Mouse (Mus musculus): ENCODE data around the gene Fbxo9. TPM values are rescaled to one million over a fixed set of nuclear protein-coding genes. Genes with fewer than 3 reads are reported as not detected.

The Fbxo9 gene
- polyA plus RNA-seq, 1 experiment, result 16.4 TPM

- TF ChIP-seq CTCF (IDR thresholded peaks at IDR 0.05; ENCODE audit: low read depth, low read length), result no peak
- TF ChIP-seq POLR2A (IDR thresholded peaks at IDR 0.05; ENCODE audit: insufficient read depth, low read length), result no peak
- TF ChIP-seq EP300 (IDR thresholded peaks at IDR 0.05; ENCODE audit: insufficient read depth, low read depth, low read length), result no peak
- Histone ChIP-seq H3K27me3 (ENCODE audit: control insufficient read depth, insufficient read depth, low read length, poor library complexity, severe bottlenecking) (no peaks in the 10 kb centered on the region), H3K9me3 (replicated peaks; ENCODE audit: control insufficient read depth, insufficient read depth, low read length, poor library complexity, severe bottlenecking) (no peaks in the 10 kb centered on the region), H3K27ac (ENCODE audit: insufficient read depth, low read length) (no peak overlapping the region), H3K36me3 (ENCODE audit: control insufficient read depth, insufficient read depth, low read length, poor library complexity, severe bottlenecking) (peaks cover 7% of the 10 kb centered on the region; the same call in 1 of the 2 replicates), H3K9ac (ENCODE audit: low read depth, poor library complexity, severe bottlenecking) (no peak overlapping the region), H3K4me1 (ENCODE audit: control insufficient read depth, insufficient read depth, low read length) (no peaks in the 10 kb centered on the region), H3K4me3 (ENCODE audit: low read depth, low read length) (no peak overlapping the region)
Measured at GRCm38 (mm10) chr9:78087751-78088150, 21.1 kb downstream of the Fbxo9 start.

- Histone ChIP-seq H3K4me1 (ENCODE audit: control insufficient read depth, insufficient read depth, low read length) (no peaks in the 10 kb centered on the region), H3K9ac (ENCODE audit: low read depth, poor library complexity, severe bottlenecking) (no peak overlapping the region), H3K36me3 (ENCODE audit: control insufficient read depth, insufficient read depth, low read length, poor library complexity, severe bottlenecking) (peaks cover 7% of the 10 kb centered on the region; the same call in 1 of the 2 replicates), H3K27ac (ENCODE audit: insufficient read depth, low read length) (no peak overlapping the region), H3K4me3 (ENCODE audit: low read depth, low read length) (no peak overlapping the region), H3K27me3 (ENCODE audit: control insufficient read depth, insufficient read depth, low read length, poor library complexity, severe bottlenecking) (no peaks in the 10 kb centered on the region), H3K9me3 (replicated peaks; ENCODE audit: control insufficient read depth, insufficient read depth, low read length, poor library complexity, severe bottlenecking) (no peaks in the 10 kb centered on the region)
- TF ChIP-seq POLR2A (IDR thresholded peaks at IDR 0.05; ENCODE audit: insufficient read depth, low read length) (no peak), CTCF (IDR thresholded peaks at IDR 0.05; ENCODE audit: low read depth, low read length) (no peak), EP300 (IDR thresholded peaks at IDR 0.05; ENCODE audit: insufficient read depth, low read depth, low read length) (no peak)
Measured at GRCm38 (mm10) chr9:78085722-78086287, 23.1 kb downstream of the Fbxo9 start.

DNA sequence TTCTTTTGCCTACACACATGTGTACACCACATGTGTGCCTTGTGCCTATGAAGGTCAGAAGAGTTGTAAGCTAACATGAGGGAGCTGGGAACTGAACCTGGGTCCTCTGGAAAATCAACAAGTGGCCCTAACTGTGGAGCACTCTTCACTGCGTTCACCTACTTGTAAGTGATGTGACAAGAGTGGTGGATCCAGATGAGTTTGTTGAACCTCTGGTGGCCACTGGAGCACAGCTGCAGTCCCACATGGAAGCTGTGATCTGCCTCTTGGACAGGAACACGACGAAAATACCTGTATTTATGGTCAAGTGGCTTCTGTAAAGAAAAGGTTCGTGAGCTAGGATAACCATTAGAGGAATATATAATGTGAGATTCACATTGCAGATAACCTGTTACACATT is 24.5 kb downstream of the Fbxo9 start:
- no peaks in the 10 kb centered on the region for H3K9me3 ChIP-seq (replicated peaks; ENCODE audit: control insufficient read depth, insufficient read depth, low read length, poor library complexity, severe bottlenecking)
- H3K27ac ChIP-seq (ENCODE audit: insufficient read depth, low read length), result no peak overlapping the region
- H3K9ac ChIP-seq (ENCODE audit: low read depth, poor library complexity, severe bottlenecking), result no peak overlapping the region
- H3K4me1 ChIP-seq (ENCODE audit: control insufficient read depth, insufficient read depth, low read length), result no peaks in the 10 kb centered on the region
- H3K4me3 ChIP-seq (ENCODE audit: low read depth, low read length), result no peak overlapping the region
- H3K27me3 ChIP-seq (ENCODE audit: control insufficient read depth, insufficient read depth, low read length, poor library complexity, severe bottlenecking), result no peaks in the 10 kb centered on the region
- TF ChIP-seq EP300 (IDR thresholded peaks at IDR 0.05; ENCODE audit: insufficient read depth, low read depth, low read length), result no peak
- no peak for TF ChIP-seq POLR2A (IDR thresholded peaks at IDR 0.05; ENCODE audit: insufficient read depth, low read length)
- TF ChIP-seq CTCF (IDR thresholded peaks at IDR 0.05; ENCODE audit: low read depth, low read length), result no peak
- peaks cover 7% of the 10 kb centered on the region; the same call in 1 of the 2 replicates for H3K36me3 ChIP-seq (ENCODE audit: control insufficient read depth, insufficient read depth, low read length, poor library complexity, severe bottlenecking)

- H3K36me3 ChIP-seq (ENCODE audit: control insufficient read depth, insufficient read depth, low read length, poor library complexity, severe bottlenecking), result peaks cover 7% of the 10 kb centered on the region; the same call in 1 of the 2 replicates
- H3K27ac ChIP-seq (ENCODE audit: insufficient read depth, low read length), result no peak overlapping the region
- no peaks in the 10 kb centered on the region for H3K4me1 ChIP-seq (ENCODE audit: control insufficient read depth, insufficient read depth, low read length)
- H3K9me3 ChIP-seq (replicated peaks; ENCODE audit: control insufficient read depth, insufficient read depth, low read length, poor library complexity, severe bottlenecking), result no peaks in the 10 kb centered on the region
- no peak overlapping the region for H3K4me3 ChIP-seq (ENCODE audit: low read depth, low read length)
- TF ChIP-seq EP300 (IDR thresholded peaks at IDR 0.05; ENCODE audit: insufficient read depth, low read depth, low read length), result no peak
- TF ChIP-seq CTCF (IDR thresholded peaks at IDR 0.05; ENCODE audit: low read depth, low read length), result no peak
- TF ChIP-seq POLR2A (IDR thresholded peaks at IDR 0.05; ENCODE audit: insufficient read depth, low read length), result no peak
- H3K27me3 ChIP-seq (ENCODE audit: control insufficient read depth, insufficient read depth, low read length, poor library complexity, severe bottlenecking), result no peaks in the 10 kb centered on the region
- no peak overlapping the region for H3K9ac ChIP-seq (ENCODE audit: low read depth, poor library complexity, severe bottlenecking)
Measured at GRCm38 (mm10) chr9:78081835-78082234, 27.0 kb downstream of the Fbxo9 start.

- Histone ChIP-seq H3K4me1 (ENCODE audit: control insufficient read depth, insufficient read depth, low read length) (no peaks in the 10 kb centered on the region), H3K36me3 (ENCODE audit: control insufficient read depth, insufficient read depth, low read length, poor library complexity, severe bottlenecking) (no peaks in the 10 kb centered on the region), H3K27me3 (ENCODE audit: control insufficient read depth, insufficient read depth, low read length, poor library complexity, severe bottlenecking) (no peaks in the 10 kb centered on the region), H3K27ac (ENCODE audit: insufficient read depth, low read length) (no peak overlapping the region), H3K4me3 (ENCODE audit: low read depth, low read length) (no peak overlapping the region), H3K9me3 (replicated peaks; ENCODE audit: control insufficient read depth, insufficient read depth, low read length, poor library complexity, severe bottlenecking) (no peaks in the 10 kb centered on the region), H3K9ac (ENCODE audit: low read depth, poor library complexity, severe bottlenecking) (no peak overlapping the region)
- TF ChIP-seq EP300 (IDR thresholded peaks at IDR 0.05; ENCODE audit: insufficient read depth, low read depth, low read length), result no peak
- TF ChIP-seq POLR2A (IDR thresholded peaks at IDR 0.05; ENCODE audit: insufficient read depth, low read length), result no peak
- no peak for TF ChIP-seq CTCF (IDR thresholded peaks at IDR 0.05; ENCODE audit: low read depth, low read length)
Measured at GRCm38 (mm10) chr9:78078240-78078639, 30.6 kb downstream of the Fbxo9 start.

GRCm38 (mm10) chr9:78075256-78075655 is 33.6 kb downstream of the Fbxo9 start:
- Histone ChIP-seq H3K4me1 (ENCODE audit: control insufficient read depth, insufficient read depth, low read length) (no peaks in the 10 kb centered on the region), H3K9me3 (replicated peaks; ENCODE audit: control insufficient read depth, insufficient read depth, low read length, poor library complexity, severe bottlenecking) (no peaks in the 10 kb centered on the region), H3K9ac (ENCODE audit: low read depth, poor library complexity, severe bottlenecking) (no peak overlapping the region), H3K36me3 (ENCODE audit: control insufficient read depth, insufficient read depth, low read length, poor library complexity, severe bottlenecking) (no peaks in the 10 kb centered on the region), H3K4me3 (ENCODE audit: low read depth, low read length) (no peak overlapping the region), H3K27me3 (ENCODE audit: control insufficient read depth, insufficient read depth, low read length, poor library complexity, severe bottlenecking) (no peaks in the 10 kb centered on the region), H3K27ac (ENCODE audit: insufficient read depth, low read length) (no peak overlapping the region)
- TF ChIP-seq EP300 (IDR thresholded peaks at IDR 0.05; ENCODE audit: insufficient read depth, low read depth, low read length) (no peak), CTCF (IDR thresholded peaks at IDR 0.05; ENCODE audit: low read depth, low read length) (no peak), POLR2A (IDR thresholded peaks at IDR 0.05; ENCODE audit: insufficient read depth, low read length) (no peak)
